Mouse (Mus musculus): ENCODE data around the gene Shbg. TPM values are rescaled to one million over a fixed set of nuclear protein-coding genes. Genes with fewer than 3 reads are reported as not detected.

Shbg gene
- polyA plus RNA-seq, 1 experiment from 2014 or later = not detected

DNA sequence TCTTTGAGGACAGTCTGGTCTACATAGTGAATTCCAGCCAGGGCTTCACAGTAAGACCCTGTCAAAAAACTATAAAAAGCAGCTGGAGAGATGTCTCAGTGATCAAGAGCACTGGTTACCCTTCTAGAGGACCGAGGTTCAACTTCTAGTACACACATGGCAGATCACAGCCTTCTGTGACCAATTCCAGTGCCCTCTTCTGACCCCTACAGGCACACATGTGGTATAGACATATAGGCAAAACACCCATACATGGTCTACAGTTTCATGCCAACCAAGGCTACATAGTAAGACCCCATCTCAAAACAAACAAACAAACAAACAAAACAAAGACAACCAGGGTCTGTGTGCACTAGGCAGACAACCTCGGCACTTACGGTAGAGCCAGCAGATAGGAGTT lies 42.5 kb downstream of the Shbg start:
- Histone ChIP-seq H3K27ac (ENCODE audit: low read length) (no peak overlapping the region), H3K4me2 (ENCODE audit: low read length) (no peak overlapping the region)

DNA sequence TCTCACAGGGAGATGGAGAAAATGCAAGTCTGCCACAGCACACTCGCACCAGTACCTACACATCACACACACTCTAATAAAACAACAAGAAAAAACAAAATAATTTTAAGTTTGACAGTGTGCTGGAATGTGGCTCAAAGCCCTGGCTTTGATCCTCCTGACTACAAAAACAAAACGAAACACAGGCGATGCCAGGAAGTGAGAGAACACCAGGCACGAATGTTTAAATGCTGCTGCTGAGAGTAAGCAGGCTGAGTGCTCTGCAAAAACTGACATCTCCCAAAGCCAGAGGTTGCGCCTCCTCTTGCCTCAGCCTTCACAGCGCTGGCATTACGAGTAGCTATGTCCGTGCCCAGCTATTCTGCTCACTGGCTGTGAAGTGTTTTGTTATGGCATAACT lies 52.6 kb downstream of the Shbg start:
- no peak overlapping the region for H3K9ac ChIP-seq (ENCODE audit: low read depth, low read length)
- H3K9me3 ChIP-seq (replicated peaks; ENCODE audit: control insufficient read depth, low read length, poor library complexity, severe bottlenecking) = no peaks in the 10 kb centered on the region
- H3K36me3 ChIP-seq (ENCODE audit: control insufficient read depth, insufficient read depth, low read length) = no peaks in the 10 kb centered on the region; the same call in 1 of the 2 replicates
- no peak overlapping the region for H3K27ac ChIP-seq (ENCODE audit: low read length)
- no peak for ATAC-seq
- H3K4me2 ChIP-seq (ENCODE audit: low read length) = no peak overlapping the region
- WGBS = 86% methylated on average over 8 of the region's 8 CpGs
- H3K4me1 ChIP-seq (ENCODE audit: control insufficient read depth, insufficient read depth, low read length) = peaks cover 19% of the 10 kb centered on the region
- H3K27me3 ChIP-seq (ENCODE audit: control insufficient read depth, insufficient read depth, low read depth, low read length) = no peaks in the 10 kb centered on the region
- no peak overlapping the region for H3K4me3 ChIP-seq (ENCODE audit: low read depth, low read length)

More for the DNA sequence above, 42.5 kb downstream of the Shbg start:
- Histone ChIP-seq H3K9ac (ENCODE audit: low read depth, low read length) (no peak overlapping the region), H3K4me3 (ENCODE audit: low read depth, low read length) (no peak overlapping the region), H3K9me3 (replicated peaks; ENCODE audit: control insufficient read depth, low read length, poor library complexity, severe bottlenecking) (no peaks in the 10 kb centered on the region), H3K27me3 (ENCODE audit: control insufficient read depth, insufficient read depth, low read depth, low read length) (no peaks in the 10 kb centered on the region), H3K36me3 (ENCODE audit: control insufficient read depth, insufficient read depth, low read length) (no peaks in the 10 kb centered on the region; the same call in 1 of the 2 replicates), H3K4me1 (ENCODE audit: control insufficient read depth, insufficient read depth, low read length) (peaks cover 25% of the 10 kb centered on the region)
- no peak for ATAC-seq
- 60% methylated on average over 3 of the region's 3 CpGs for WGBS

MicroRNA genes within 50 kb of the gene (microRNA counts, 519-probe panel; counts per million panel counts)
- 386 counts per million, percentile 18 among the panel's probes with 10 or more counts for microRNA mmu-miR-1934
- 2,830 counts per million, percentile 84 among the panel's probes with 10 or more counts for microRNA mmu-miR-467f

Small RNA genes within 50 kb of the gene (microRNA-seq; reads per million reads assigned to microRNA genes)
- gene Mir1934 (2.4 reads per million, percentile 10 among the genes with 10 or more reads in this experiment), gene Mir467f (not detected)

Other genes with a start within 250 kb of the Shbg start
- gene Chd3, start 248.5 kb downstream of the Shbg start, polyA plus RNA-seq (2015; fragmentation: Nextera tagmentation; extraction: Ambion mirVana) = 82.8 and 86.1 TPM in 2 replicates
- gene Naa38, start 222.4 kb downstream of the Shbg start, polyA plus RNA-seq (2015; fragmentation: Nextera tagmentation; extraction: Ambion mirVana) = 86.2 and 89.6 TPM in 2 replicates
- gene Cyb5d1, start 222.3 kb downstream of the Shbg start, polyA plus RNA-seq (2015; fragmentation: Nextera tagmentation; extraction: Ambion mirVana) = 27.1 and 28.9 TPM in 2 replicates
- gene Tmem88, start 219.7 kb downstream of the Shbg start, polyA plus RNA-seq (2015; fragmentation: Nextera tagmentation; extraction: Ambion mirVana) = 5.2 and 5.9 TPM in 2 replicates
- 36.4 and 39.0 TPM in 2 replicates for gene Kdm6b, start 204.2 kb downstream of the Shbg start, polyA plus RNA-seq (2015; fragmentation: Nextera tagmentation; extraction: Ambion mirVana)
- gene Dnah2, start 68.8 kb downstream of the Shbg start, polyA plus RNA-seq (2015; fragmentation: Nextera tagmentation; extraction: Ambion mirVana) = 4.4 and 5.1 TPM in 2 replicates
- 165 and 178 TPM in 2 replicates for gene Efnb3, start 57.7 kb downstream of the Shbg start, polyA plus RNA-seq (2015; fragmentation: Nextera tagmentation; extraction: Ambion mirVana)
- gene Wrap53, start 37.6 kb downstream of the Shbg start, polyA plus RNA-seq (2015; fragmentation: Nextera tagmentation; extraction: Ambion mirVana) = 19.2 and 20.9 TPM in 2 replicates
- gene Trp53, start 37.5 kb downstream of the Shbg start, polyA plus RNA-seq (2015; fragmentation: Nextera tagmentation; extraction: Ambion mirVana) = 48.9 and 57.3 TPM in 2 replicates
- gene Atp1b2, start 12.0 kb downstream of the Shbg start, polyA plus RNA-seq (2015; fragmentation: Nextera tagmentation; extraction: Ambion mirVana) = 65.8 and 95.2 TPM in 2 replicates
- 23.8 and 27.1 TPM in 2 replicates for gene Sat2, start 4.1 kb upstream of the Shbg start, polyA plus RNA-seq (2015; fragmentation: Nextera tagmentation; extraction: Ambion mirVana)
- 33.3 and 37.3 TPM in 2 replicates for gene Fxr2, start 15.1 kb upstream of the Shbg start, polyA plus RNA-seq (2015; fragmentation: Nextera tagmentation; extraction: Ambion mirVana)
- gene Sox15, start 37.4 kb upstream of the Shbg start, polyA plus RNA-seq (2015; fragmentation: Nextera tagmentation; extraction: Ambion mirVana) = not detected in 2 replicates
- gene Mpdu1, start 44.7 kb upstream of the Shbg start, polyA plus RNA-seq (2015; fragmentation: Nextera tagmentation; extraction: Ambion mirVana) = 101 and 104 TPM in 2 replicates
- gene Cd68, start 48.2 kb upstream of the Shbg start, polyA plus RNA-seq (2015; fragmentation: Nextera tagmentation; extraction: Ambion mirVana) = 6.4 and 9.7 TPM in 2 replicates
- gene Eif4a1, start 54.5 kb upstream of the Shbg start, polyA plus RNA-seq (2015; fragmentation: Nextera tagmentation; extraction: Ambion mirVana) = 477 and 496 TPM in 2 replicates
- gene Senp3, start 64.2 kb upstream of the Shbg start, polyA plus RNA-seq (2015; fragmentation: Nextera tagmentation; extraction: Ambion mirVana) = 94.0 and 98.5 TPM in 2 replicates
- 0.53 and 0.66 TPM in 2 replicates for gene Tnfsf13, start 67.9 kb upstream of the Shbg start, polyA plus RNA-seq (2015; fragmentation: Nextera tagmentation; extraction: Ambion mirVana)
- 2.3 and 3.0 TPM in 2 replicates for gene Tnfsf12, start 77.9 kb upstream of the Shbg start, polyA plus RNA-seq (2015; fragmentation: Nextera tagmentation; extraction: Ambion mirVana)
- gene Tnfsfm13, start 78.2 kb upstream of the Shbg start, polyA plus RNA-seq (2015; fragmentation: Nextera tagmentation; extraction: Ambion mirVana) = 0.60 and 0.87 TPM in 2 replicates
- 13.0 and 15.5 TPM in 2 replicates for gene Polr2a, start 140.7 kb upstream of the Shbg start, polyA plus RNA-seq (2015; fragmentation: Nextera tagmentation; extraction: Ambion mirVana)
- 0.21 and 0.22 TPM in 2 replicates for gene Slc35g3, start 144.1 kb upstream of the Shbg start, polyA plus RNA-seq (2015; fragmentation: Nextera tagmentation; extraction: Ambion mirVana)
- gene Zbtb4, start 148.0 kb upstream of the Shbg start, polyA plus RNA-seq (2015; fragmentation: Nextera tagmentation; extraction: Ambion mirVana) = 4.2 and 5.2 TPM in 2 replicates
- 1.4 and 1.6 TPM in 2 replicates for gene Chrnb1, start 178.0 kb upstream of the Shbg start, polyA plus RNA-seq (2015; fragmentation: Nextera tagmentation; extraction: Ambion mirVana)
- gene Fgf11, start 184.0 kb upstream of the Shbg start, polyA plus RNA-seq (2015; fragmentation: Nextera tagmentation; extraction: Ambion mirVana) = 4.1 and 4.5 TPM in 2 replicates
- gene Tmem102, start 187.7 kb upstream of the Shbg start, polyA plus RNA-seq (2015; fragmentation: Nextera tagmentation; extraction: Ambion mirVana) = 0.54 and 0.56 TPM in 2 replicates
- gene Gm39566, start 197.4 kb upstream of the Shbg start, polyA plus RNA-seq (2015; fragmentation: Nextera tagmentation; extraction: Ambion mirVana) = not detected in 2 replicates
- not detected in 2 replicates for gene Spem2, start 200.6 kb upstream of the Shbg start, polyA plus RNA-seq (2015; fragmentation: Nextera tagmentation; extraction: Ambion mirVana)
- gene Spem1, start 204.3 kb upstream of the Shbg start, polyA plus RNA-seq (2015; fragmentation: Nextera tagmentation; extraction: Ambion mirVana) = 0.24 and 0.68 TPM in 2 replicates
- gene Nlgn2, start 219.9 kb upstream of the Shbg start, polyA plus RNA-seq (2015; fragmentation: Nextera tagmentation; extraction: Ambion mirVana) = 20.6 and 21.5 TPM in 2 replicates
- 271 and 312 TPM in 2 replicates for gene Tmem256, start 220.6 kb upstream of the Shbg start, polyA plus RNA-seq (2015; fragmentation: Nextera tagmentation; extraction: Ambion mirVana)
- 46.3 and 48.1 TPM in 2 replicates for gene Plscr3, start 228.5 kb upstream of the Shbg start, polyA plus RNA-seq (2015; fragmentation: Nextera tagmentation; extraction: Ambion mirVana)
- gene Tnk1, start 240.8 kb upstream of the Shbg start, polyA plus RNA-seq (2015; fragmentation: Nextera tagmentation; extraction: Ambion mirVana) = 0.11 and 0.35 TPM in 2 replicates

Measured in midbrain, embryonic 16.5 days (tissue).